Mouse (Mus musculus): Measurements from ENCODE around the gene Pla1a.

DNA sequence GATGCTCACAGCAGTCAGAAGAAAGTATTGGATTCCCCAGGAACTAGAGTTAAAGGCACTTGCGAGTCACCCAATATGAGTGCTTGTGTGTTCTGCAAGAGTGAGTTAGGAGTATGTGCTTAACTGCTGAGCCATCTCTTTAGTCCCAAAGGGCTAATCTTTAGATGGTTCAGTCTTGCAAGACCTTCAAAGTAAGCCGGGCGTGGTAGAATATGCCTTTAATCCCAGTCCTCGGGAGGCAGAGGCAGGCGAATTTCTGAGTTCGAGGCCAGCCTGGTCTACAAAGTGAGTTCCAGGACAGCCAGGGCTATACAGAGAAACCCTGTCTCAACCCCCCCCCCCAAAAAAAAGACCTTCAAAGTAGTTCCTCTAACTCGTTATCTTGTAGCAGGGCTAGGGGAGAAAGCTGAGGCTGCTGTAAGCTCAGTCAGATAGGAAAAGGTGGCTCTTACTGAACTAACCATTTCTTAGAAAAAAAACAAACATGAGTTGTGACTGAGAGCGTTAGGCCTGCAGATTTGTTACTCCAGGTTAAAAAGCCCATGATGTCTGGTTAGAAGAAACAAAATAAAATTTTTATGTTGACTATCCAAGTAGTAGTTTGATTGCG, 41.8 kb upstream of the Pla1a start:
- TF ChIP-seq CTCF (IDR thresholded peaks at IDR 0.05; ENCODE audit: low read depth, low read length) (no peak), POLR2A (IDR thresholded peaks at IDR 0.05; ENCODE audit: extremely low read depth, insufficient read depth, low read length) (no peak)

All from liver, adult 2 months (tissue).